Mouse (Mus musculus) T-helper 1 cell (primary cell): ENCODE measurements at regions not wholly inside any gene's neighbourhood (a gene's known extent, or its start where the extent isn't known, plus 50 kb on each side); places are given as distances from the start of the nearest gene placed in this dataset.

Experiments used
- in situ Hi-C: fragments of 300-600 bp; cut with MboI, MseI; formaldehyde crosslinking; loops from one replicate; pipeline ENCODE4 v1.15.1; 2025; ENCODE audit warnings: high pct_unique_total_duplicates

GRCm38 (mm10) chr8:126688014-126688413 lies 94.2 kb upstream of the Irf2bp2 start:
- in situ Hi-C loops, result no loop called here

- in situ Hi-C loops, result no loop called here
Observed at GRCm38 (mm10) chr8:126686827-126687226, 93.0 kb upstream of the Irf2bp2 start.

GRCm38 (mm10) chr8:126685365-126685764 lies 91.6 kb upstream of the Irf2bp2 start:
- in situ Hi-C loops, result no loop called here

DNA sequence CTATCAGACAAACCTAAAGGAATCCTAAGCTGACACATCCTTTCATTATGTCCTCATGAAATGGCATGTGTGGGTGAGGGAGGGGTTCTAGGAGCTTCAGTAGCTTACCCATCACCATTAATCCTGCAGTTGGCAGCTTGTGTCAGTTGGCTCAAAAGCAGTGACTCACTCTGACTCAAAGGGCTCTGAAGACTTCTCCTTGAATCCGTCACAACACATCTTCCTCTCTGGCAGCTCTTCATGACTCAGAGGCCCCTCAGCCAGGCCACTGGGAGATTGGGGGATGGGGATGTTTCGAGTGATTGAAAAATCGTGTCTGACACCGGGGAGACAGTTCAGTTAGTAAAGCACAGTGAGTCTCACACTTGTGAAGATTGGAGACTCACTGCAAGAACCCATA lies 90.2 kb upstream of the Irf2bp2 start:
- in situ Hi-C loops, result no loop called here

DNA sequence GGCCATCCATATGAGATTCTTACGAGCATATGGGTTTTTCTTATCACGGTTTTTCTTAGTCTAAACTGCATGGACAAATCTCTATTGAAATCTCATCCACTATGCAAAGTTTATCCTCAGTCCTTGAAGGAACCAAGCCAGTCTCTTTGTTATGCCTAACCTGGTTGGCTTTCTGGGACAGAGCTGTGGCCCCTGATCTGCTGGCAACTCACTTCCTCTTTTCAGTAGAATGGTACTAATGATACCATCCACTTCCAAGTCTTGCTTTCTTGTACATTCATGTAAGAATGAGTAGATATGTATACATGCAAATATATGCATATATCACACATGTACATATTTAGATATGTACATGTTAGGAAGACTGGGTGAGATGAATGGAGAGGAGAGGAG lies 89.8 kb upstream of the Irf2bp2 start:
- in situ Hi-C loops, result no loop called here

- in situ Hi-C loops, result no loop called here
Observed at GRCm38 (mm10) chr8:126682817-126683554, 89.2 kb upstream of the Irf2bp2 start.

- in situ Hi-C loops, result no loop called here
Observed at GRCm38 (mm10) chr8:126681948-126682651, 88.3 kb upstream of the Irf2bp2 start.

- in situ Hi-C loops, result no loop called here
Observed at GRCm38 (mm10) chr8:126678004-126678751, 84.4 kb upstream of the Irf2bp2 start.

DNA sequence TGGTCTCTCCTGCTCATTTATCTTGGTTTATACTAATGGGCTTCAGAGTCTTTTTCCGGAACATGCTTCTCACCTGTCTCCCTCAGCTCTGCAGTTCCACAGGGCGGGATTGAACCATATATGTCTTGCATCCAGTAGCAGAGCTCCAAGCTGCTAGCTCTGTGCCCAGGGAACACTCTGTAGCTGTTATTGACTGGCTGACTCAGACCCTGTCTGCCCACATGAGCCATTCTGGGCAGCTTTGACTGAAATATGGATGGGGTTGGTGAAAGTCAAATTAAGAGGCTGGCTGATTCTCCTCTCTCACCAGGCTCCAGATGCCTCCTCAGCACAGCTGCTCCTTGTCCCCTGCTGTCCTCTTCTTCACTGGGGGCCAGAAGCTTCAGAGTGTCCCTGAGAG lies 81.4 kb upstream of the Irf2bp2 start:
- in situ Hi-C loops, result no loop called here

- in situ Hi-C loops, result no loop called here
Observed at GRCm38 (mm10) chr8:126673038-126673740, 79.4 kb upstream of the Irf2bp2 start.

DNA sequence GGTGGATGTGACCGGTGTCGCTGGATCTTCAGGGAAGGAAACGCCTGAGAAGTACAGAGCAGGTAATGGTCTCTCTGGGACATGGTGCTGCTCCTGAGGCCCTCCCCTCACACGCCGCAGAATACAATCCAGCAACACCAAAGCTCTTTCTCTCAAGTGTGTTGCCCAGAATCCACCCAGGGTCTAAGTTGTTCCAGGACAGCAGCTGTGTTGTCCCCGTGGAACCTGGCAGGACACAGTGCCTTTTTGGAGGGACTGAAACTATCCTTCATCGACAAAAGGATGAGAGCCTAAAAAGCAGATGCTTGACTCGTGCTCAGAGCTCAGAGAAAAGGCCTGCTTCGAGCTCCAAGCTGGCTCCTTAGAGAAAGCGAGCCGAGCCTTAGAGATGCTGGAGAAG lies 77.8 kb upstream of the Irf2bp2 start:
- in situ Hi-C loops, result no loop called here

- in situ Hi-C loops, result no loop called here
Observed at GRCm38 (mm10) chr8:126669919-126670318, 76.1 kb upstream of the Irf2bp2 start.

GRCm38 (mm10) chr8:126669154-126669553 lies 75.4 kb upstream of the Irf2bp2 start:
- in situ Hi-C loops, result no loop called here

GRCm38 (mm10) chr8:126668657-126669025 lies 74.9 kb upstream of the Irf2bp2 start:
- in situ Hi-C loops, result no loop called here

- in situ Hi-C loops, result no loop called here
Observed at GRCm38 (mm10) chr8:126667721-126668656, 74.2 kb upstream of the Irf2bp2 start.

DNA sequence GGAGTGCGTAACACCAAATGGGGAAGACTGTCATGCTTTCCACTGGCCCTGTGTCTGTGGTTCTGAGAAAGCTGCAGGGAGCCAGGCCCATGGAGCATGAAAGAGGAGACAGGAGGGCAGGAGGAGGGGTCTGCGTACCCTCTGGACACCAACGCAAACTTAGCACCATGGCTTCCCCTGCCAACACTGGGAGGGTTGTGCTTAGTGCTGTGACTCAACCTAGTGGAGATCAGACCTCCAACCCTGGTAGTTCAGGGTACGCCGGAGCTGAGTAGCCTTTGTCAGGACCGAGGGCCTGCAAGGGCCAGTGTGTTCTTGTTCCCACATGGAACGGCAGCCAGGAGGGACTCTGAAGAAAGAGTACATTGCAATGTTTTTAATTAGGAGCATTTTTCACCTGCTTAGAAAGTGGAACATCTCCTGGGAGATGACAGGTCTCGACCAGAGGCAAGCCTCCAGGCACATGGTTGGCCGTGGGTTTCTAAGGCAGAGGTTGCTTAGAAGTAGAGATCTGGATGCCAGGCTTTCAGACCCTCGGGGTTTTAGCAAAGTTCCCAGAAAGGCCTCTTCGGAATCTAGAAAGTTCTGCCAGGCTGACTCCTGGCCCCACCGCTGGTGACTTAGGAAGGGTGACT lies 73.4 kb upstream of the Irf2bp2 start:
- in situ Hi-C loops, result no loop called here

DNA sequence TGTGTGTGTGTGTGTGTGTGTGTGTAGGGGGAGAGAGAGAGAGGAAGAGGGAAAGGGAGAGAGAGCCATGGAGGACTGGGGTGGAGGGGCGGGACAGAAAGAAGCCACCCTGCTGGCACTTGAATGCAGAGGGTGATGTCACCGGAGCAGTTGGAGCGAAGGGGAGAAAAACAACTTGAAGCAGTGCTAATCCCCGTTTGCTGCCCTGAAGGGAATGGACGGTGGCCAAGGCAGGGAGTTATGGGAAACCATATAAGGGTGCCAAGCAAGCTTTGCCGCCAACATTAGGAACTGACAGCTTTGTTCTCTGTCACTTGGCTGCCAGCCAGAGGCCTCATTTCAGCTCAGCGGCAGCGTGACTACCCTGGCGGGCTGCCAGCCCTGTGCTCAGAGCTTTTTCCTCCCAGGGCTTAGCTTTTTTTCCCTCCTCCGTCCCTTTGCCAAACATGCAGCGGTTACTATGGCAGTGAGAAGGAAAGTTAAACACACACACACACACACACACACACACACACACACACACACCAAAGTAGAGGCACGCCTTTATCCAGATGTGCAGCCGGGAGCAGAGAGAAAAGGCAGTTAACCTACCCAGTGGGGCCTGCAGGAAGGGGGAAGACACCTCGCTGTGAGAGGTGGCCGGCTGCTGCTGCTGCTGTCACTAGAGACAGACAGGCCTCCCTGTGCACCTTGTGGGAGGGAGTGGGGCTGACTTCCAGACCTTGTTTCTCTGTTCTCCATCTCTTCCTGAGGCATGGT lies 72.7 kb upstream of the Irf2bp2 start:
- in situ Hi-C loops, result no loop called here

DNA sequence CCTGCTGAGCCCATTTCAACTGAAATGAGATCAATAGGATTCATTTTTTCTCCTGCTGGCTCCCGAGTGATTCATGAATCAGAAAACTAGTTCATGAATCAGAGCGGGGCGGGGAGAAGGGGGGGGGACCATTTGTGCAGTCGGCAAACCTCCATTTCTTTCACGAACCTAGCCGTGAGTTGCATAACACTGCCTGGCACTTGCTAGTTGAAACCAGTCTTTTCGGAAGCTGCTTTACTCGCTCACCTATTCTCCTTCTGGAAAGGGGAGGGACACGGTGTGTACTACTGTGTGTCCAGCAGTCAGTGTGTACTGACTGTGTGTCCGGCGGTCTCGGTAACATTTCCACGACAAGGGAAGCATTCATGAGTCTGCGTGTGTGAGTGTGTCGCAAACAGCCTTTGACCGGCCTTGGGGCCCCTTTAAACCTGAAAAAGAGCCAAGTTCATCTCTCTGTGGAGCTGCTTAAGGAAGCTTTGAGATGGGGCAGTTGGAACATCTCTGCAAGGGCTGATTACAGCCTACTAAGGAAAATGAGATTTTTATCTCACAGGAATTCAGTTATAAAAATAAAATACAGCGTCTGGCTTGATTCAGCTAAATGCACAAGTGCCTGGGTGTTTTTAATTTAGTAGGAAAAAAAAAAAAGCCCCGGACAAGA lies 71.9 kb upstream of the Irf2bp2 start:
- in situ Hi-C loops, result no loop called here

DNA sequence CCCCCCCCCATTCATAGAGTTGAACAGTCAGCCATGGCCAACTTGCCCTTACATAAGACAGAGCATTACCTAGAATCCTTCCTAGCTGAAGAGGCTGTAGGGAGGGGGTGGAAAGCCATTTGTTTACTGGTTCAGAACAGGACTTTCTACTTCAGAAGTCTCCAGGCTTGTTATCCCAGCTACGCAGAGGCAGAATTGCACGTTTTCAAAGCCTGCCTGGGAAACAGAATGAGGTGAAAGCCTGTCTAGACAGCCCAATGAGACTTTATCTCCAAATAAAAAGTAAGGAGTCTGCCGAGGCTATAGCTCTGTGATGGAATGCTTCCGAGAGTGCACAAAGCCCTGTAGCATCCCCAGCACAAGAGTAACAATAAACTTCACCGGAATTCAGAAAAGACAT lies 71.1 kb upstream of the Irf2bp2 start:
- in situ Hi-C loops, result loop anchor here (5.0 kb wide), 1 partner anchor 68 kb away; no protein-coding TSS in a partner anchor
